Mouse (Mus musculus) embryonic fibroblast, embryonic 13.5 days (primary cell): ENCODE measurements around the gene Nhlrc4.

Experiments
- CTCF ChIP-seq: IDR thresholded peaks from 2 replicates; pipeline ENCODE4 v1.5.1; 2011; ENCODE audit warnings: mild to moderate bottlenecking, control low read depth, low read length, moderate library complexity, borderline replicate concordance; ENCODE audit not compliant: insufficient read depth
- POLR2A ChIP-seq: IDR thresholded peaks from 2 replicates; pipeline ENCODE4 v1.6.1; 2011; ENCODE audit warnings: low read depth, mild to moderate bottlenecking, control low read depth, low read length, moderate library complexity

DNA sequence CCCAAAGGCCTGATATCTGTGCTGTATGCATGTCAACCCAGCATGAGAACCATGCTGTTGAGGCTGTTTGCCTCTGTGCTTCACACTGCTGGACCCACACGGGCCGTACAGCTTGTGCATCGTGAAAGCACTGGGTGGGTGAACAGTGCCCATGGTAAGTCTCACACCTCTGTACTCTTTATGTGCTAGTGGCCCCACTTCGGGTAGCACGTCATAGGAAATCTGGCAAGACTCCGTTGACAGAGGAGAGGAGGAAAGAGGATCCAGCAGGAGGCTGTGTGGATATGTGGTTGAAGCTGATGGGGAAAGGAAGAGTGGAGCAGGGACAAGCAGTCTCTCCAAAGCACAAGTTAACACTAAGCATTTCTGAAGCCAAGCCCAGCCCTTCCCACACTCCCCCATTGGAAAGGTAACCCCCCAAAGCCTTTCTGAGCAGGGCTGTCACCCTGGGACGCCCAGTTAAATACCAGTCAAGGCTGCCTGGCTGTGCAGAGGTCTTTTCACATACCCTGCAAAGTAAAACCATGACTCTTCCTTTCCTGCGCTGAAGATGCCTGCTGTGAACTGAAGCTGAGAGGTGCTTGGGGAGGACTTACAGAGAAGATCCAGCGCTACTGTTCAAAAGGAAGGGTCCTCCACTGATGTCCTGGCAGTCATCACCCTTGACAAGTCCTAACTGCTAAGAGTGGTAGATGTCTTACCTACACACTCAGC is 26.6 kb downstream of the Nhlrc4 start:
- no peak for TF ChIP-seq CTCF
- TF ChIP-seq POLR2A: no peak
